Mouse (Mus musculus) E14TG2a.4 (cell line): Measurements from ENCODE around the gene Syt1.

Experiments
- CTCF ChIP-seq: conservative IDR thresholded peaks from 2 replicates; pipeline ENCODE4 v1.5.1; 2014; ENCODE audit warnings: low read length
- NANOG ChIP-seq: IDR thresholded peaks from 2 replicates; pipeline ENCODE4 v1.6.1; 2014; ENCODE audit warnings: borderline replicate concordance, low read length, mixed read lengths
- POU5F1 ChIP-seq: IDR thresholded peaks from 2 replicates; pipeline ENCODE4 v1.6.1; 2014; ENCODE audit warnings: low read length, borderline replicate concordance

DNA sequence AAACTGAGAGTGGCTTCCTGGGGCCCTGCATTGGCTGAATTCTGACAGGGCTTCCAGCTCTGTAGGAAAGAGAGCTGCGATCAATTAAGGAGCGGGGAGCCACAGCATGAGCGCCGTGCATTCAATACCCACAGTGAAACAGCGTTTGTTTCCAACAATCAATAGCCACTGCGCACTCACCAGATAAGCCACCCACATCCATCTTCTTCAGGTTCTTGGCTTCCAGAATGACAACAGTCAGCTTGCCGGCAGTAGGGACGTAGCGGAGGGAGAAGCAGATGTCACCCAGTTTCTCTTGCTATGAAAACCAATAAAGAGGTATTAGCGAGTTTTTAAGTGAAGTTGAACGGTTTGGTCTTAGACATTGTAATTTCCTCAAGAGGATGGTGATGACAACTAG lies 427.1 kb downstream of the Syt1 start:
- TF ChIP-seq CTCF (no peak), NANOG (no peak), POU5F1 (no peak)
